Mouse (Mus musculus): ENCODE data around the gene Foxp1.

- TF ChIP-seq CTCF (IDR thresholded peaks at IDR 0.05 in 2 of 3, conservative IDR thresholded peaks at IDR 0.05 in 1 of 3; ENCODE audit: control insufficient read depth in 1 of 3, insufficient read depth in 1 of 3, low read depth in 2 of 3, low read length in 3 of 3, poor library complexity in 1 of 3, severe bottlenecking in 1 of 3) (no peak), NRF1 (IDR thresholded peaks at IDR 0.05; ENCODE audit: insufficient read depth, low read depth, low read length, poor library complexity, severe bottlenecking) (no peak), E2F4 (IDR thresholded peaks at IDR 0.05; ENCODE audit: borderline replicate concordance, low read depth, low read length) (no peak), MAZ (IDR thresholded peaks at IDR 0.05; ENCODE audit: low read depth, low read length) (no peak), KAT2A (conservative IDR thresholded peaks at IDR 0.05; ENCODE audit: low read depth, low read length) (no peak), POLR2A (IDR thresholded peaks at IDR 0.05; ENCODE audit: control insufficient read depth in 1 of 2, insufficient read depth in 1 of 2, low read depth in 1 of 2, low read length in 2 of 2, poor library complexity in 1 of 2) (no peak), GATA1 (IDR thresholded peaks at IDR 0.05; ENCODE audit: low read depth, low read length) (no peak), CHD2 (IDR thresholded peaks at IDR 0.05; ENCODE audit: low read length) (no peak), POLR2AphosphoS2 (IDR thresholded peaks at IDR 0.05; ENCODE audit: low read length) (no peak), NELFE (IDR thresholded peaks at IDR 0.05; ENCODE audit: low read depth, low read length) (no peak), MAFK (IDR thresholded peaks at IDR 0.05; ENCODE audit: borderline replicate concordance, low read depth, low read length) (no peak), MXI1 (IDR thresholded peaks at IDR 0.05; ENCODE audit: low read depth, low read length) (no peak)
Observed at GRCm38 (mm10) chr6:98945496-98946412, 576.8 kb downstream of the Foxp1 start.

Data from MEL (cell line).